Mouse (Mus musculus) liver, adult 2 months (tissue): Measurements from ENCODE around the gene Capza1.

Source experiments
- CTCF ChIP-seq: fragments of 200-500 bp; IDR thresholded peaks from 2 replicates; pipeline ENCODE4 v1.5.1; 2011; ENCODE audit warnings: low read depth, low read length, control low read depth
- POLR2A ChIP-seq: fragments of 200-500 bp; IDR thresholded peaks from 2 replicates; pipeline ENCODE4 v1.6.1; 2011; ENCODE audit warnings: low read length, control low read depth; ENCODE audit not compliant: insufficient read depth; ENCODE audit errors: extremely low read depth

- TF ChIP-seq POLR2A (no peak), CTCF (no peak)
Observed at GRCm38 (mm10) chr3:104795661-104796340, 68.5 kb downstream of the Capza1 start.
